Comparison of ENCODE assay signal across 8 mouse cellular contexts in genomic region chrX:106171853-106172154, GRCm38 (mm10). TPM values are rescaled to one million over a fixed set of nuclear protein-coding genes. Genes with fewer than 3 reads are reported as not detected.
A peak's percentile ranks its signal among the peaks of the same experiment; 100 is the strongest.
DNase-seq lines count a peak whose midpoint lies in the region; ATAC-seq and TF ChIP-seq lines count a peak whose summit lies in the region.

No protein-coding gene starts in this region.

- no peak for DNase-seq in heart, embryonic 10.5 days (ENCODE audit: low spot score)
- no peak for DNase-seq in heart, postnatal 25 days (ENCODE audit: low spot score)
- DNase-seq in MEL (ENCODE audit: low read depth, low spot score): no peak
- no peak for DNase-seq in left cerebral cortex, adult 11 months (ENCODE audit: low spot score)
- no peak for DNase-seq in layer of hippocampus, adult 18-20 months (ENCODE audit: low spot score in 2 of 2)
- no peak for DNase-seq in ovary, postnatal 14 days (ENCODE audit: low spot score)

- peak overlapping the region; percentile 67; the same call in 1 of the 2 replicates for H3K27ac ChIP-seq in heart, embryonic 10.5 days
- peak overlapping the region; percentile 68; the same call in 1 of the 2 replicates for H3K27ac ChIP-seq in MEL (ENCODE audit: control insufficient read depth, low read depth, low read length)
- no peak overlapping the region for H3K27ac ChIP-seq in midbrain, embryonic 15.5 days

- no peaks in the 10 kb centered on the region for H3K79me2 ChIP-seq in MEL (ENCODE audit: control insufficient read depth, insufficient read depth, low read length, poor library complexity)

- H3K9ac ChIP-seq in MEL (ENCODE audit: control insufficient read depth, low read depth, low read length, poor library complexity, severe bottlenecking): peak overlapping the region; percentile 75
- H3K9ac ChIP-seq in midbrain, embryonic 15.5 days: no peak overlapping the region

- ATAC-seq in inflammation-experienced regulatory T-cells, adult 6 months: peak; percentile 72
- ATAC-seq in midbrain, embryonic 15.5 days (replicated peaks): no peak; the same call in 1 of the 2 replicates

- H3K9me3 ChIP-seq in heart, embryonic 10.5 days: no peaks in the 10 kb centered on the region
- H3K9me3 ChIP-seq in MEL (replicated peaks; ENCODE audit: insufficient read depth, low read length): no peaks in the 10 kb centered on the region
- H3K9me3 ChIP-seq in midbrain, embryonic 15.5 days: no peaks in the 10 kb centered on the region

- peak overlapping the region; percentile 49 for H3K4me3 ChIP-seq in heart, embryonic 10.5 days
- peak overlapping the region; percentile 63 to 87 for H3K4me3 ChIP-seq in MEL (ENCODE audit: control insufficient read depth in 1 of 2, insufficient read depth in 1 of 2, low read depth in 2 of 2, low read length in 2 of 2)
- H3K4me3 ChIP-seq in midbrain, embryonic 15.5 days: peak overlapping the region; percentile 30; the same call in 1 of the 2 replicates

- no peak for TF ChIP-seq EP300 in MEL (IDR thresholded peaks at IDR 0.05; ENCODE audit: low read depth in 1 of 2, low read length in 2 of 2)

- H3K36me3 ChIP-seq in heart, embryonic 10.5 days: no peaks in the 10 kb centered on the region
- no peaks in the 10 kb centered on the region for H3K36me3 ChIP-seq in MEL (ENCODE audit: control insufficient read depth in 1 of 2, insufficient read depth in 2 of 2, low read length in 2 of 2)
- no peaks in the 10 kb centered on the region for H3K36me3 ChIP-seq in midbrain, embryonic 15.5 days (replicated peaks)

- peak overlapping the region; percentile 48 for H3K4me2 ChIP-seq in midbrain, embryonic 15.5 days

- intact Hi-C loops in heart, postnatal 25 days (cut with DNase I): loop anchor here (2.0 kb wide), 1 partner anchor 145 kb away; the partner anchor contains the start of gene Atp7a

- 60% methylated on average over 5 of the region's 6 CpGs for WGBS in heart, embryonic 10.5 days
- 60% methylated on average over 5 of the region's 6 CpGs for WGBS in midbrain, embryonic 15.5 days

- no peaks in the 10 kb centered on the region for H3K4me1 ChIP-seq in heart, embryonic 10.5 days
- no peaks in the 10 kb centered on the region; a peak in 1 of 4 replicates for H3K4me1 ChIP-seq in MEL (ENCODE audit: control insufficient read depth in 1 of 2, insufficient read depth in 2 of 2, low read length in 2 of 2)
- H3K4me1 ChIP-seq in midbrain, embryonic 15.5 days: no peaks in the 10 kb centered on the region

- H3K27me3 ChIP-seq in heart, embryonic 10.5 days (ENCODE audit: insufficient read depth, poor library complexity, severe bottlenecking): no peaks in the 10 kb centered on the region
- no peaks in the 10 kb centered on the region for H3K27me3 ChIP-seq in MEL (ENCODE audit: control insufficient read depth in 1 of 2, insufficient read depth in 2 of 2, low read length in 2 of 2)
- no peaks in the 10 kb centered on the region for H3K27me3 ChIP-seq in midbrain, embryonic 15.5 days (replicated peaks)

- TF ChIP-seq CTCF in MEL (IDR thresholded peaks at IDR 0.05 in 2 of 3, conservative IDR thresholded peaks at IDR 0.05 in 1 of 3; ENCODE audit: control insufficient read depth in 1 of 3, insufficient read depth in 1 of 3, low read depth in 2 of 3, low read length in 3 of 3, poor library complexity in 1 of 3, severe bottlenecking in 1 of 3): no peak

- no peak for TF ChIP-seq POLR2A in MEL (IDR thresholded peaks at IDR 0.05; ENCODE audit: control insufficient read depth in 1 of 2, insufficient read depth in 1 of 2, low read depth in 1 of 2, low read length in 2 of 2, poor library complexity in 1 of 2)

- TF ChIP-seq RAD21 in MEL (IDR thresholded peaks at IDR 0.05; ENCODE audit: low read depth, low read length): no peak

TF ChIP-seq in MEL, 35 proteins besides CTCF, POLR2A, EP300 and RAD21:
- no peak for TF ChIP-seq MYC (IDR thresholded peaks at IDR 0.05; ENCODE audit: low read depth, low read length)
- no peak for TF ChIP-seq E2F4 (IDR thresholded peaks at IDR 0.05; ENCODE audit: borderline replicate concordance, low read depth, low read length)
- no peak for TF ChIP-seq JUND (IDR thresholded peaks at IDR 0.05; ENCODE audit: low read depth, low read length)
- TF ChIP-seq UBTF (IDR thresholded peaks at IDR 0.05; ENCODE audit: borderline replicate concordance, insufficient read depth, low read depth, low read length): no peak
- TF ChIP-seq GATA1 (IDR thresholded peaks at IDR 0.05; ENCODE audit: low read depth, low read length): no peak

RNA-seq across cellular contexts. Expression of gene Pgk1, which starts 15.1 kb away (rescaled TPM):
- 726 and 795 TPM in 2 replicates for polyA plus RNA-seq in heart, embryonic 10.5 days (2016; fragmentation: Nextera tagmentation; extraction: Ambion mirVana)
- 100 to 1,000 TPM; 586 to 594 TPM for total RNA-seq in heart, postnatal 25 days (2021)
- total RNA-seq in MEL (2012; rRNA removed): 528 and 991 TPM in 2 replicates
- polyA plus RNA-seq in MEL (2012; ENCODE audit: insufficient read depth in 1 of 2, insufficient read length in 2 of 2, low read depth in 1 of 2, low replicate concordance in 2 of 2, missing spikeins in 1 of 2): 100 to 1,000 TPM; 285 to 890 TPM
- polyA plus RNA-seq in inflammation-experienced regulatory T-cells, adult 6 months (2017; shearing (Covaris generic)): 100 to 1,000 TPM; 137 to 227 (median 157) TPM
- 246 and 254 TPM in 2 replicates for polyA plus RNA-seq in midbrain, embryonic 15.5 days (2015; fragmentation: Nextera tagmentation; extraction: Ambion mirVana)
- 100 to 1,000 TPM; 432 to 469 TPM for total RNA-seq in layer of hippocampus, adult 18-20 months (2021)

RNA-seq across cellular contexts. Expression of gene Tlr13, which starts 28.8 kb away (rescaled TPM):
- 0.05 and 0.08 TPM in 2 replicates for polyA plus RNA-seq in heart, embryonic 10.5 days (2016; fragmentation: Nextera tagmentation; extraction: Ambion mirVana)
- 1 to 10 TPM; 1.2 to 1.4 TPM for total RNA-seq in heart, postnatal 25 days (2021)
- total RNA-seq in MEL (2012; rRNA removed): not detected in 2 replicates
- polyA plus RNA-seq in MEL (2012; ENCODE audit: insufficient read depth in 1 of 2, insufficient read length in 2 of 2, low read depth in 1 of 2, low replicate concordance in 2 of 2, missing spikeins in 1 of 2): not detected
- under 1 TPM in 1 of 3 experiments, not detected in 2; 0.26 TPM for polyA plus RNA-seq in inflammation-experienced regulatory T-cells, adult 6 months (2017; shearing (Covaris generic))
- polyA plus RNA-seq in midbrain, embryonic 15.5 days (2015; fragmentation: Nextera tagmentation; extraction: Ambion mirVana): 0.15 and 0.42 TPM in 2 replicates
- total RNA-seq in layer of hippocampus, adult 18-20 months (2021): 1 to 10 TPM; 1.4 to 1.6 TPM

RNA-seq across cellular contexts. Expression of gene Taf9b, which starts 49.2 kb away (rescaled TPM):
- polyA plus RNA-seq in heart, embryonic 10.5 days (2016; fragmentation: Nextera tagmentation; extraction: Ambion mirVana): 14.1 and 20.7 TPM in 2 replicates
- 10 to 100 TPM in 1 of 2 experiments, 1 to 10 TPM in 1; 7.4 to 10.1 TPM for total RNA-seq in heart, postnatal 25 days (2021)
- total RNA-seq in MEL (2012; rRNA removed): 1.7 and 2.5 TPM in 2 replicates
- polyA plus RNA-seq in MEL (2012; ENCODE audit: insufficient read depth in 1 of 2, insufficient read length in 2 of 2, low read depth in 1 of 2, low replicate concordance in 2 of 2, missing spikeins in 1 of 2): 1 to 10 TPM in 1 of 2 experiments, not detected in 1; 1.9 TPM
- 10 to 100 TPM; 40.6 to 65.1 (median 53.7) TPM for polyA plus RNA-seq in inflammation-experienced regulatory T-cells, adult 6 months (2017; shearing (Covaris generic))
- polyA plus RNA-seq in midbrain, embryonic 15.5 days (2015; fragmentation: Nextera tagmentation; extraction: Ambion mirVana): 14.5 and 15.4 TPM in 2 replicates
- 10 to 100 TPM; 25.5 to 27.2 TPM for total RNA-seq in layer of hippocampus, adult 18-20 months (2021)
